Mouse (Mus musculus) intestine, postnatal 0 days (tissue): ENCODE measurements around the gene Dclk1. TPM values are rescaled to one million over a fixed set of nuclear protein-coding genes. Genes with fewer than 3 reads are reported as not detected.

ENCODE experiments used
- ATAC-seq: fragments of 200-750 bp; cut with Nextera tagmentation; 2 replicates; pipeline ENCODE4 v1.8.0; 2017; ENCODE audit warnings: mild to moderate bottlenecking, moderate TSS enrichment, moderate library complexity
- H3K27ac ChIP-seq: fragments of 300-500 bp; sonication (generic); 2 replicates; pipeline ENCODE4 v1.5.1; 2014; ENCODE audit warnings: mild to moderate bottlenecking, low read depth, low read length, moderate library complexity
- H3K27me3 ChIP-seq: fragments of 300-500 bp; sonication (generic); replicated peaks from 2 replicates; pipeline ENCODE4 v1.6.1; 2014; ENCODE audit warnings: low read length, mixed read lengths; ENCODE audit not compliant: control insufficient read depth, insufficient read depth
- H3K36me3 ChIP-seq: fragments of 300-500 bp; sonication (generic); 2 replicates; pipeline ENCODE4 v1.6.1; 2014; ENCODE audit warnings: mild to moderate bottlenecking, moderate library complexity; ENCODE audit not compliant: control insufficient read depth, insufficient read depth
- H3K4me1 ChIP-seq: fragments of 300-500 bp; sonication (generic); replicated peaks from 2 replicates; pipeline ENCODE4 v1.6.1; 2014; ENCODE audit warnings: antibody characterized with exemption, low read length, mixed read lengths; ENCODE audit not compliant: control insufficient read depth, insufficient read depth
- H3K4me2 ChIP-seq: fragments of 300-500 bp; sonication (generic); replicated peaks from 2 replicates; pipeline ENCODE4 v1.6.1; 2014; ENCODE audit warnings: low read depth, mild to moderate bottlenecking, moderate library complexity
- H3K4me3 ChIP-seq: fragments of 300-500 bp; sonication (generic); 2 replicates; pipeline ENCODE4 v1.5.1; 2014; ENCODE audit warnings: low read depth, low read length
- H3K9ac ChIP-seq: fragments of 300-500 bp; sonication (generic); 2 replicates; pipeline ENCODE4 v1.6.1; 2014; ENCODE audit warnings: mild to moderate bottlenecking, low read depth, low read length
- H3K9me3 ChIP-seq: fragments of 300-500 bp; sonication (generic); 2 replicates; pipeline ENCODE4 v1.6.1; 2016; ENCODE audit warnings: mixed run types; ENCODE audit not compliant: control insufficient read depth
- CTCF ChIP-seq: sonication (generic); IDR thresholded peaks from 2 replicates; pipeline ENCODE4 v1.5.1; 2016; ENCODE audit warnings: low read depth, mild to moderate bottlenecking, control low read depth, antibody characterized with exemption, moderate library complexity
- WGBS: fragments of 180-500 bp; shearing (Covaris S2); extraction: QIAGEN DNeasy Blood & Tissue Kit; methylation state at CpG from one replicate; pipeline ENCODE4 v1.1.7; 2014; 5-methylcytosine and 5-hydroxymethylcytosine counted together
- polyA plus RNA-seq: library from polyadenylated mRNA; unstranded; fragments of >200 nt; fragmentation: Nextera tagmentation; extraction: Ambion mirVana; gene quantifications from 2 replicates; pipeline ENCODE4 v1.2.1, GENCODE M21; 2015

The Dclk1 gene
- polyA plus RNA-seq, 1 experiment from 2014 or later = 5.0 TPM

DNA sequence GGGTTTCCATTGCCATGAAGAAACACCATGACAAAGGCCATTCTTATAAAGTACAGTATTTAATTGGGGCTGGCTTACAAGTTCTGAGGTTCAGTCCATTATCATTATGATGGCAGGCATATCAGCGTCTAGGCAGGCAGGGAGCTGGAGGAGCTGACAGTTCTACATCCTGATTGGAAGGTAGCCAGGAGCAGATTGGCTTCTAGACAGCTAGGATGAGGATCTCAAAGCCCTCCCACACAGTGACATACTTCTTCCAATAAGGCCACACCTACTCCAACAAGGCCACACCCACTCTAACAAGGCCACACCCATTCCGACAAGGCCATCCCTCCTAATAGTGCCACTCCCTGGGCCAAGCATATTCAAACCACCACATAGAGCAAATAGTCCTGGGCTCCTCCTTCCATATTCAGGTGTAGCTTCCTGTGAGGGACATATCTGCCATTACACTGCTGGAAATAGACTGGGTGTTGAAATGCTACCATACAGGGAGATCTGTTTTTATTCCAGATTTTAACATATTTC, 187.9 kb downstream of the Dclk1 start:
- Histone ChIP-seq H3K4me2 (no peak overlapping the region), H3K27ac (no peak overlapping the region), H3K36me3 (no peaks in the 10 kb centered on the region), H3K9me3 (no peaks in the 10 kb centered on the region), H3K4me1 (no peaks in the 10 kb centered on the region), H3K4me3 (no peak overlapping the region), H3K27me3 (no peaks in the 10 kb centered on the region), H3K9ac (no peak overlapping the region)
- no peak for ATAC-seq
- TF ChIP-seq CTCF = no peak
- WGBS = 85% methylated on average over 2 of the region's 2 CpGs

DNA sequence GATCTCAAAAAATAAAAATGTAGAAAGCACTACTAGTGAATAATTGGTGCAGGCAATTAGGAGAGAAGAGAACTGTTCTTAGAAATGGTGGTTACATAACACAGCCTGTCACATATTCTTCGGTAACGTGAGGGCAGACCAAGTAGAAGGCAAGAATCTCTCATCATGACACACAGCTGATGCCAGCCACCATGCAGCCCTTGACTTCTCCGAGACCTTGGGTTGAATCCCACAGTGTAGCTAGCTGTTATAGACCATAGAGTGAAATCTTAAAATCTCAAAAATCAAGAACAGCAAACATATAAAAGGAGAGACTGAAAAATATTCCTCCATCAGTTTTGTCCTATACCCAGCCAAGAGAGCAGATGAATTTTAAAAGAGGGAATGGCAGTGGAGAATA, 189.1 kb downstream of the Dclk1 start:
- Histone ChIP-seq H3K27ac (no peak overlapping the region), H3K9ac (no peak overlapping the region), H3K27me3 (no peaks in the 10 kb centered on the region), H3K36me3 (no peaks in the 10 kb centered on the region), H3K4me3 (no peak overlapping the region), H3K9me3 (no peaks in the 10 kb centered on the region), H3K4me2 (no peak overlapping the region), H3K4me1 (no peaks in the 10 kb centered on the region)
- ATAC-seq = no peak
- TF ChIP-seq CTCF = no peak
- WGBS = 87% methylated on average over 3 of the region's 3 CpGs

DNA sequence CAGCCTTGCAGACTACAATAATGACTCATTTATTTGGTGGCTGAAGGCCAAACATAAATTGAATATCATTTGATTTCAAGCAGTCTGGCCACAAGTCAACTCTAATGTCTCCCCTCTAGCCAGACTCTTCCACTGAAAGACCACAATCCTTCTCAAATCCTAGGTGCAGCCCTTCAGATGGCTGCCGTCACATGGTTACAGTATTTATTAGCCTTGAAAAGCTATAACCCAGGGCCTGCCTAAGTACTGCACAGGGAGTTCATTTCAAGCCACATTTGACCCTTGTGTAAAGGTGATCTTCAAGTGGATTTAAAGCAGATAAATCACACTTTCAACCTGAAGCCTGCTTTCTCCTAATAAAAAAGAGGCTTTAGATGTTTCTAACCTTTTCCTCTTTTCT, 192.1 kb downstream of the Dclk1 start:
- Histone ChIP-seq H3K36me3 (no peaks in the 10 kb centered on the region), H3K4me1 (no peaks in the 10 kb centered on the region), H3K27ac (no peak overlapping the region), H3K4me2 (no peak overlapping the region), H3K4me3 (no peak overlapping the region), H3K9me3 (no peaks in the 10 kb centered on the region), H3K27me3 (no peaks in the 10 kb centered on the region), H3K9ac (no peak overlapping the region)
- 67% methylated on average over 1 of the region's 1 CpGs for WGBS
- no peak for TF ChIP-seq CTCF
- no peak for ATAC-seq

DNA sequence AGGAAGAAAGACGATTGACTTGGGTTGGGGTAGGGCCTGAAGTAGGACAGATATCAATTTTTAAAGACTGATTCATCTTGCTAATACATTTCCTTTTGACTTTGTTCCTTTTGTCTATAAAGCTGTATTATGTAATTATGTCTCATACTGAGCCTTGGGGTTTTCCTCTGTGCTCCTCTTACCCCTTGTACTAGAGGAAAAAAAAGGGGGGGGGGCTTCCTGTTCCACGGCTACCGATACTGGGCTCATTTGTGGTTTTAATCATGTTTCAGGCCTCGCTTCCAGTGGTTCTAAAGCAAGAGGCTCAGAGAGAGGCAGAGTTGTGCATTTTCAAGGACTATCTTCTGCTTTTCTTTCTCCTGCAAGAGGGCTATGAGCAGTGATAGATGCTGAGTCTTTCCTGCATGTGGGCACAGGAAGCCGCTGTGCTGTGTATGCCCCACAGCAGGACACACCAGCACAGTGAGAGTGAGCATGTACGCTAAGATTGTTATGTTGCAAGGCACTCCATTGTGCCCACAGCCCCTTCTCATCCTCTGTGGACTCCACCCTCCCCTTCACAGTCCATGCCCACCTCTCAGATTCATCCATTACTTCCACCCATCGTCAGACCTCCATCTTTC, 196.8 kb downstream of the Dclk1 start:
- ATAC-seq = no peak
- Histone ChIP-seq H3K27me3 (no peaks in the 10 kb centered on the region), H3K4me2 (no peak overlapping the region), H3K4me1 (no peaks in the 10 kb centered on the region), H3K9me3 (no peaks in the 10 kb centered on the region), H3K36me3 (no peaks in the 10 kb centered on the region), H3K4me3 (no peak overlapping the region), H3K27ac (no peak overlapping the region), H3K9ac (no peak overlapping the region)
- WGBS = 82% methylated on average over 7 of the region's 7 CpGs
- TF ChIP-seq CTCF = no peak

DNA sequence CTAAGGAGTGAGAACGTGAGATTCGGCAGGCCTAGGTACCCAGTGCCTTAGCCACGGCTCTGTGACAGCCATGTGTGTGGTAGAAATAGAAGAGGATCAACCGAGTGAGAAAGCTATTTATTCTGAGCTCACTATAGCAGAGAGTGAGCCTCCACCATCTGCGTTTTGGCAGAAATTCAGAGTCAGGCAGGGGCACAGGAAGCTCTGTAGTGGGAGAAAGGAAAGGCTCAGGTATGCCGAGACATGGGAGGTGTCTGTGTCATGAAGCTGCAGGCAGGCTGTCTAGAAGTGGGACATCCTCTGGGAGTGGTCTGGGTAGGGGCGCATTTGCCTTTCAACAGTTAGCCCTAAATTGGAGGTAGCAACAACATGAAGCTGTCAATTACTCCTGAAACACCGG, 198.2 kb downstream of the Dclk1 start:
- Histone ChIP-seq H3K9me3 (no peaks in the 10 kb centered on the region), H3K27me3 (no peaks in the 10 kb centered on the region), H3K4me1 (no peaks in the 10 kb centered on the region), H3K36me3 (no peaks in the 10 kb centered on the region), H3K27ac (no peak overlapping the region), H3K4me3 (no peak overlapping the region), H3K4me2 (no peak overlapping the region), H3K9ac (no peak overlapping the region)
- WGBS = 59% methylated on average over 8 of the region's 8 CpGs
- no peak for ATAC-seq
- no peak for TF ChIP-seq CTCF

DNA sequence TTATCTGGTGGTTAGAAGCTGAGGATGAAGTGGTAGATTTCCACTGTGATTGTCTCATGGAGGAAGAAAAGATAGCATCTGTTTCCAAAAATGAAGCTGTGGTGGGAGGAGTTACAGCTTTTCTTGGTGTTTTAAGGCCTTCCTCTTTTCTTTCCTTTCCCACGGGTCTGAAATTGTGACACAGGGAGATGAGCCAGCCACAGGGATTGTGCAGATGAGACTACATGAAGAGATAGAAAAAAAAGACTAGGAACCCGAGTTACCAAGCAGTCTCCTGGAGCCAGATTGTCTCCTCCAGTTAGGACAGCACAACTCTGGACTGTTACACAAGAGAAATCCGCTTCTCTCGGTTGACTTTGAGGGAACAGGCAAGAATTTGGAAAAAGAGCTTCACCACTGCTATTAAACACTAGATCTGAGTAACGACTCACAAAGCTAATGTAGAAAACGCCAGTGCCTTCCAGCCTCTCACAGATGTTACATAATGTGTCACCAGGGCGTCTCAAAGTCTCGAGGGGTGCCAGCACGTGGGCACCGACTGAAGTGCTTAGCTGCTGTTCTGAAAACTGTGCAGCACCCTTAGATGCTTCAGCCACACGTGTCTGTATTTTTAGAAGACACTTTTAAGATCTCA, 200.0 kb downstream of the Dclk1 start:
- no peak overlapping the region for H3K4me2 ChIP-seq
- H3K4me3 ChIP-seq = no peak overlapping the region
- H3K36me3 ChIP-seq = no peaks in the 10 kb centered on the region
- H3K27ac ChIP-seq = no peak overlapping the region
- TF ChIP-seq CTCF = no peak
- no peaks in the 10 kb centered on the region for H3K9me3 ChIP-seq
- no peak for ATAC-seq
- H3K4me1 ChIP-seq = no peaks in the 10 kb centered on the region
- WGBS = 82% methylated on average over 11 of the region's 11 CpGs
- H3K9ac ChIP-seq = no peak overlapping the region
- no peaks in the 10 kb centered on the region for H3K27me3 ChIP-seq
